Mouse (Mus musculus) small intestine, adult 2 months (tissue): Measurements from ENCODE around the gene Hmgb2.

Experiments
- CTCF ChIP-seq: fragments of 200-500 bp; IDR thresholded peaks from 2 replicates; pipeline ENCODE4 v1.5.1; 2012; ENCODE audit warnings: low read depth, mild to moderate bottlenecking, control low read depth, inconsistent platforms, low read length, moderate library complexity, mixed read lengths; ENCODE audit not compliant: insufficient replicate concordance, insufficient read length; ENCODE audit errors: extremely low read depth
- POLR2A ChIP-seq: fragments of 200-500 bp; IDR thresholded peaks from 2 replicates; pipeline ENCODE4 v1.6.1; 2012; ENCODE audit warnings: low read depth, mild to moderate bottlenecking, control low read depth, inconsistent platforms, low read length, moderate library complexity

GRCm38 (mm10) chr8:57533106-57533505 lies 21.4 kb downstream of the Hmgb2 start:
- TF ChIP-seq CTCF (no peak), POLR2A (no peak)
